Mouse (Mus musculus) gastrocnemius, postnatal 10 days (tissue): ENCODE data around the gene Mki67. TPM values are rescaled to one million over a fixed set of nuclear protein-coding genes. Genes with fewer than 3 reads are reported as not detected.
A peak's percentile ranks its signal among the peaks of the same experiment; 100 is the strongest.

Source experiments
- DNase-seq: peaks from one replicate; pipeline ENCODE4 v3.0.0; 2021; ENCODE audit warnings: mixed read lengths
- long read RNA-seq, 2 experiments: library from polyadenylated mRNA; stranded (forward); transcript quantifications; one replicate each; pipeline ENCODE4 v2.0.0; 2021
- total RNA-seq, 2 experiments: library from RNA; stranded (reverse); gene quantifications; 2 replicates each; pipeline ENCODE4 v1.2.3; 2021

The Mki67 gene
- total RNA-seq: 10 to 100 TPM; 28.0 to 37.0 TPM
- long read RNA-seq, experiment 1, partial matches to known transcripts: 6 of 6 reads
- long read RNA-seq, experiment 1, other reads (novel, unspliced or antisense): 0 of 6 reads
- long read RNA-seq, experiment 2, partial matches to known transcripts: 7 of 7 reads
- long read RNA-seq, experiment 2, other reads (novel, unspliced or antisense): 0 of 7 reads

DNA sequence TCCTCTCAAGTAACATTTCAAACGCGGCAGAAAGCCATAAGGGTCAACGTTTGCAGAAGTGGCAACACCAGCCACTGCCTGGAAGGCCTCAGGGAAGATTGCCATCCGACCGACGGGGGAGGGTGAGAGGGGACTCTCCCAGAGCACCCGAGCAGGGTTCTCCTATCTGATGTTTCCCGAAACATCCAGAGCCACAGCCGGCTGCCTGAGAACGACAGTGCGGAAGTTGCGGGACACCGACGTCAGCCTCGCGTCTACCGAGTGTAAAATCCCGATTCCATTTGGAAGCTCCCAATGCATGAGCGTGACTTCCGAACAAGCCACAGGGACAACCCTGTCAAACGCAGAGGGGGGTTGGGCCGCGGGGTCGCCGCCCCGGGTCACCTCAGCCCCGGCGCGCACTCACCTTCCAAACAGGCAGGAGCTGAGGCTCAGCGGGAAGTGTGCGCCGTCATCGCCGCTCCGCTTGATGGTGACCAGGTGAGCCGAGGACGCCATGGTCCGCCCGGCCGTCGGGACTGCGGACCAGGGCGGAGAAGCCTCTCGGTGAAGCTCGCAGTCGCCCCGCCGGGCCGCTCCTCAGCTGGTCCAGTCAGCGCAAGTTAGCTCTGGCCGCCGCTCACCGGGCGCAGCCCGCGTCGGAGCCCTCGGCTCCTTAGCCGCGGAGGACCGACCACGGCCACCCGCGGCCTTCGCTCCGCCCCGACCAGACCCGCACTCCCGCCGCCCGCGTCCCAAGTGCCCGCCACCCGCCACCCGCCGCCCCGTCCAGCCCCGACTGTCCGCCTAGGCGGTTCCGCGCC, at the start of gene Mki67:
TSS of gene Mki67 (minus strand) at position 720 of the 803 bp plus-strand sequence.
- DNase-seq: peak; percentile 24

DNA sequence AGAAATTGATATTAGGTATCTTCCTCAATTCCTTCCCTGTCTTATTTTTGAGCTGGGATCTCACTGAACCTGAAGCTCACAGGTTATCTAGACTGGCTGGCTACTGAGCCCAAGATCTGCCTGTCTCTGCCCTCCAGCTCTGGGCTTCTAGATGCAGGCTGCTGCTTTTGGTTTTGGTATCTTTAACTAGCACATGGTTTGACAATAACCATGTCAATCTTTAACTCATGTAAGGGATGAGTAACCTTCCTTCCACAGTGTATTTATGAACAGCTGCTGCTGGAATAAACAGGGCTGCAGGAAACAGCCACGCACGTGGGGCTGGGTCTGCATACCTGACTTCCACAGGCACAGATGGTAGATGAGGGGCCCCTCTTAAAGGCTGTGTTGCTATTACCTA, 47.1 kb upstream of the Mki67 start:
- DNase-seq: no peak

DNA sequence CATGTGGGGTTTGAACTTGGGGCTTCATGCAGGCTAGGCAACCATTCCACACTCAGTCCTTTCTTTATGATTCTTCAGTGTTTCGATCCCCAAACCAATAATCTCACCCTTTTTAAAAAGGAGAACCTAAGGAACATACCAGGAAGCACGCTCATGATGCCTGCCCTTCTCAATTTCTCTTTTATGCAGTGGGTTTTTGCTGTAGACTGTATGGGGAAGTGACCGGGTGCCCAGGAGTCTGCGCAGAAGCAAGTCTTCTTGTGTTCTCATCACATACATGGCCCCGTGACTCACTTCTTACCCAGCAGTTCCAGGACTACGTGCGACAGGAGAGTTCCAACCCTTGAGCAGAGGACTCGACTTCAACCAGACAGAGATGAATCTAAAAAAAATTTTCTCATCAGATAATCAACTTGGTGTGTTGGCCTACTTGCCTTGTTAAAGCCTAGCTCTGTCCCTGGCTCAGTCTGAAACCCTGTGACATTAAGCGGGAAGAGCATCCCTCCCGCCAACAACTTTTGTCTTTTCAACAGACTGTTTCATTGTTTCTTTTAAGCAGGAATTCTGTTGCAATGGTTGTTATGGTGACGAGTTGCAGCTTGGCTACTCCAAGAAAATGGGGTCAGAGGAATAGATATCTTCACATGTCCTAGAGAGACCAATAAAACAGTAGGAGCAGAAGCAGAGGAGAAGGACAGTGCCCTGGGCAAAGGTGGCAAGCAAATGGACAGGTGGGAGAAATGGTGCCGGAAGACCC, 42.8 kb upstream of the Mki67 start:
- no peak for DNase-seq

DNA sequence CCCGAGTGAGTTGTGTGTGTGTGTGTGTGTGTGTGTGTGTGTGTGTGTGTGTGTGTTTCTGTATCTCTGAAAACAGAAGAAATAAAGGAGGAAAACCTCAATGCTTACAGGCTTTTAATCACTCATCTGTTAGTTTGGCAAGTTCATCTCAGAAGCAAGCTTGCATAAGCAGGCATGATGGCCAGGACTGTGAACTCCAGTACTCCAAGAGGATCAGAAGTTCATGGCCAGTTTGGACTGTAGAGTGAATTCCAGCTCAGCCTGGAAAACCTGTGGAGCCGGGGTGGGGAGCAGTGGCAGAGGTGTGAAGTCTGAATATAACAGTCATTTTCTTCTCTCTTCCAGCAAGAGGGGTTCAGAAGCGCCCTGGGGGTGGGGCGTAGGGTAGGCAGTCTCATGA, 42.0 kb upstream of the Mki67 start:
- DNase-seq: no peak

DNA sequence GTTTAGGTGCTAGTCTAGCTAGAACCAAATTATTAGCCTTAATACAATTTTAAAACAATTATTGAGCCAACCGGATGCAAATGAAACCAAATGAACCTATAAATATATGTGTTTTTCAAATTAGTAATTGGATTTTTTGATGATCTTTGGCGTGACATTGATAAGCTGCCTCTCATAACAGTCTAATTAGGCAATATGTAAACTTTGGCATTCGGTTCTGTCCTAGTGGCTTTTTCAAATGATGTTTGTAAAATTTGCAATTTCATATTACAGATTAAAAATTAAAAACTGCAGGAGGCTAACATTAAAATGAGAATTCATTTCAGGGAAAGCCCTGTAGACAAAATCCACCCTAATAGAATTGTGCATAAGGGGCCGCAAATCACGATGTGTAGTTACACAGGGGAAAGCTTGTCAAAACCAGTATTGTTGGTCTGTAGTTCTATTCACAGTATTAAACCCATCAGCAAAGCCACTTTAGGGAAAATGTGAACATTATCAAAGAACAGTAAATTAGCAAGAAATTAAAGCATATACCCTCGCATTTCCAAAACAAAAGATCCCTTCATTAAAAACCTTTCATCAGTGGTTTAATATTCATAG, 40.9 kb upstream of the Mki67 start:
- DNase-seq: no peak

DNA sequence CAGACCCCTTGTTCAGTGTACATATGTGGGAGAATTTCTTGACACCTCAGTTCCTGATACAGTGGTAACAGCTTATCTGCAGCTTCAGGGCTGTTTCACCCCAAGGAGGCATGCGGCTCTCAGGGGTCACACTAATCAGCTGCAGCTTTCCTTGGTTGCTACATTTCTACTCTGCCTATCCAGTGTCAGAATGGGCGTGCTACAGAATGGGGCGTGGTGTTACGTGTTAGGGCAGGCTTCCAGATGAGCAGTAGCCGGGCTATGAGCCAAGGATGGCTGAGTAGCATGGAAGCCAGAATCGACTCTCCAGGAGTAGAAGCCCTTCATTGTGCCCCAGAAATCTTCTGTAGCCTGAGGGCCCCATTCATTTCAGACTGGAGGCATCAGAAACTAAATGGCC, 32.8 kb upstream of the Mki67 start:
- DNase-seq: peak; percentile 53

DNA sequence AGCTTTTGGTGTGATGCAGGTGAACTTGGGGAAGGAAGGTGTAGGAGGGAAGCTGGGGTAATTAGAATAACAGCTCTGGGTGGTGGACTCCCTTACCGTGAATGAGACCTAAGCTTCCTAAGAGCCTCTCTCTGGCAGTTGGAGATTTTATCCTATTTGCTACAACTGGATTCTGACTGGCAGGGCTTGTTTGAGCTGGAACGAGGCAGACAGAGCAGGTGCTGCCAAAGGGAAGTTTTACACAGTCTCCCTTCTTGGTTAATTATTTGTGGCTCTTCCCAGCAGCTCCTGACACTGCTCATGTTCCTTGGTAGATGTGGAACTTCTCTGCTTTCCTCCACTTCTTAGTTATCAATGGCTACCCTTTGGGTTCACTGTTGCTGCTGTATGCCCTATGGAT, 30.9 kb upstream of the Mki67 start:
- no peak for DNase-seq

DNA sequence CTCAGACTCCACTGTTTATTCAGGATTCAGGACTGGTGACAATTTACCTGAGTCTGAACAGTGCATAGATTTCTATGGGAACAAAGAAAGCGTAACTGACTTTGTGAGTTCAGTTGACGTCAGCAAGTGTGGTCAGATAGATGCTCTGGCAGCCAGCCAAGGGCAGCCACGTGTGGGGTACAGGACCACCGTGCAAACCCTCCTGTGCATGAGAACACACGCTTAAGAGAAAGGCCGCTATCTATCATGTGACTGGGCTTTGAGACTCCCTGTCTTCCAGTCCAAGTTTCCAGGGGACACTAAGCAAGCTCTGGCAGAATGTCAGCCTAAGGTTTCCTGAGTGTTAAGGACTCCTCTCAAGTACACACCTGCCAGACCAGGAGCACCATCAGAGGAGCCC, 30.4 kb upstream of the Mki67 start:
- DNase-seq: no peak

DNA sequence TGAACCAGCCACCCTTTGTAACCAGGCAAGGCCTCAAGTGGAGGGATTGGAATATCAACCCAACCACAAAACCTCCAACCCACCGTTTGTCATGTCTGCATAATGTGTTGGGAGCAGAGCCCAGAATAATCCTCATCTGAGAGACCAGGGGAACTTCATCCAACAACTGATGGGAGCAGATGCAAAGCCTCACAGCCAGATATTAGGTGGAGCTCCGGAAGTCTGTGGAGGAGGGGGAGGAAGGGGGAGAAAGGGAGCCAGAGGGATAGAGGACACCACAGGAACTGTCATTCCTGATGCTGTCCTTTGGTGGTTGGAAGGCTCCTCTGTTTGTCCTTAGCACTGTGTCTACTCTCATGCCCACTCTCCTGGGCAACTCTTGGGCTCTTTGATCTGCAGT, 28.9 kb upstream of the Mki67 start:
- DNase-seq: peak; percentile 19

DNA sequence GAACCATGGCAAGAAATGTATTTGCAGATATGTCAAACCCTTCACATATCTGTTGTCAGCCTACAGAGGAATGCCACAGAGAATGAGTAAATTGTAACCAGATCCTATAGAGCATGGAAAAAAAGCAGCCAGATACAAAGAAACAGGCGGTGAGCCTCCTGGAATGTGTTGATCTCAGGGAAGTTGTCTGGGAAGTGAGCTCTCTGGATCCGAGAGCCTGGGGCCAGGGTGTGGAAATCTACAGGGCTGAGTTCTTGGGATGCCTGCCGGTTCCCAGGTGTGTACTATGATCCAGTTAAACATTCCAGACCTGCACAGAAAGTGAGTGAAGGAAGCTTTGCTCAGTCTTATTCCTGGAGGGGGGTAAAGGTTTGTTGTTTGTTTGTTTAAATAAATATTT, 24.3 kb upstream of the Mki67 start:
- DNase-seq: no peak

DNA sequence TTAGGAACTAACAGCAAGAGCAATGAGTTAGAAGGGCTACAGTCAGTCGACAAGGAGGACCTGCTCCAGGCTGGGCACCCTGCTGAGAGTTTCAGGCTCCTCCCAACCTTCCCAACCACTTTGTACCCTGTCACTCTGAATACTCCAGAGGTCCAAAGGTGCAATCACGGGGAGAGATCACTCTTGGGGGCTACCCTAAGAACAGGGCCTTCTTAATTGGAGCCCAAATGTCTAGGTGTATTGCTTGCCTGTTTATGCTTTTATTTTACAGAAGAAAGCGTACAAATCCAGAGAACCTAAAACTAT, 20.4 kb upstream of the Mki67 start:
- DNase-seq: no peak

DNA sequence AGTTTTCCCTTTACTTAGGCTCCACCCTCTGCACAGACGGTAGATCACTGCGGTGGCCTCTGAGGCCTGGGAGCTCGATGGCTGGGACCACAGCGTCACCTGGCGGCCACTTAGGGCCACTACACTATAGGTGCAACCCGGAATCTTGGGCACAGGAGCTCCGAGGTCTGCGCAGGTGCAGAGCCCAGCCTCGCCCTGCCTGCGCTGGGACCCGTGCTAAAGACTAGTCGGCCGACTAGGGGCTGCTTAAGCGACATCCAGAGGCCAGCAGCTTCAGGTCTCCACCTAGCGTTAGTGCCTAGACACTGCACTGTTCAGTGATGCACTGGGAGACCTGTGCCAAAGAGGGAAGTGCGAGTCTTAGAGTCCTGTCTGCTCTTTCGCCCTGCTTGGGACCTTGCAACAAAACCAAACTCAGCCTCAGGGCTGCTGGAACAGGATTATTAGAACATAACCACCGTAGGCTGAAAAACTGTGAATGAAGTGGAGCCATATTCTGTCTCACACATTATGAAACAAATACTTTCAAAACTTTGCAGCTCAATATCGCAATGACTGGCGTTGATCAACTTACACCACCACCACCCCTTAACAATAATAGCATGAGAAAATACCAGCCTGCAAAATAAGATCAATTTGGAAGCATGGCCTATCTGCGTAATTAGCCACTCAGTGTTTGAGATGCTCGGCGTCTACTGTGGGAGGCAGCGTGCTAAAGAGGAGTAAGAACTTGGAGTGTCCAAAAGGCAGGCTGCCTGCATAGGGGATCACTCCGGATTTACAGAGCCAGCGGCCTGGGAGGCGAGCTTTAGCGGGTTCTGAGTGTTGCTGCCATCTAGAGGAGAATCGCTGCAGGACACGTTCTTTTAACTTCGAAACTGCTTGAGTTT, 19.8 kb upstream of the Mki67 start:
- DNase-seq: peak; percentile 79

DNA sequence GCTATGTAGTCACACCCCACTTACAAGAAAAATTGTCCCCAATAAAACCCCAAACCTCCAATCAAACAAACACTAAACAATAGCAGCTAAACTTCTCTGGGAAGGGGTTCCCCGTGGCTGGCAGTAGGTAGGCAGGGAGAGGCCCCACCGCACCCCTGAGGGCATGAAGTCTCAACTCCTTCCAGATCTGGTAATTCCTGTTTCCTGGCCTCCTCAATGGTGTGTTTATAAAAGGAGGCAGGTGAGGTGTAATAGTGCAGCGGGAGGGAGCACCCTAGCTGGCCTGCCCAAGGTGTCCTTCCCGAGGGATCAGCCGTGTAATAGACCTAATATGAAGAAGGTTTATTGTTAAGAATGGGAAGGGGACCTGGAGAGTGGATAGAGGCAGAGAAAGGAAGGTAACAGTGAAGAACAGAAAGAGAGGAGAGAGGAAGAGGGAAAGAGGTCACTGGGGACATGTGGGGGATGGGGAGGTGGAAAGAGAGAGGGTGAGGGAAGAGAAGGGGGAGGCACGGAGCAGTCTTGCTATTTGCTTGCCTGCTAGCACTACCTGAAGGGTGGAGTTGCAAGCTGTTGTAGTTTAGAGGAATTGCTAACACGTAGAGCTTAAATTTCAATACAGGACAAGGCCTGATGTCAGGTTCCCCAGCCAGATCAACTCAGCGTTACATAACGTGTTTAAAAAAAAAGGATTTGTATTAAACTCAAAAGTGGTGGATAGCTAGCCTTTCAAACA, 18.9 kb upstream of the Mki67 start:
- DNase-seq: no peak

DNA sequence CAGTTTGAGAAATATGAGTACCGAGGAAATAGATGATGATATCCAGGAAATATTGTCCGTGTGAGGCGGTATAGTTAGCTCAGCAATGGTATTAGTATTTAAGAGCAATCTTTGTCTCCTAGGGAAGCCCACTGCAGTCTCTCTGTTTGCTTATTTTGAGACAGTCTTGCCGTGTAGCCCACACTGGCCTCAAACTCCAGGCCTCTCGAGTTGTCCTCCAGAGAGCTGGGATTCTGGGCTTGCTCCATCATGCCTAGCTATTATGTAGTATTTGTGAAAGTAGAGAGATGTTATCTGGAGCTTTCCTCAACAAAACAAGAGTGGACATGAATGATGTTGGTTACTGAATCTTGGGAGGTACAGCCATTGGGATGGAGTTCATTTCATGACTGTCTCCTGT, 18.2 kb upstream of the Mki67 start:
- no peak for DNase-seq

DNA sequence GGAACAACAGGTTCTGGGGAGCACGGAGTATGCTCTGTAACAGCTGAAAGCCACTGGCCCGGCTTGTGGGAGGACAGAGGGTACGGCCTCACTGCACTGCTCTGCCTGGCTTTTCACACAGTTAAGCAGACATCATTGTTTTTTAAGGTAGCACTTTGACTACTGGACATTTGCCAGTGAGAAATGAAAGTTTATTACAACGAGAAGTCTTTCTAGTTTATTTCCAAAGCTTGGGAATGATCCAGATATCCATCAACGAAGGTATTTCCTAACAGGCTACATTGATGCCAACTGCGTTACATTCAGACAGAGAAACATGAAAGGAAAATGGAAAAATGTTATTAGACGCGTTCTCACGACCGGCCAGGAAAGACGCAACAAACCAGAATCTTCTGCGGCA, 11.9 kb upstream of the Mki67 start:
- no peak for DNase-seq

DNA sequence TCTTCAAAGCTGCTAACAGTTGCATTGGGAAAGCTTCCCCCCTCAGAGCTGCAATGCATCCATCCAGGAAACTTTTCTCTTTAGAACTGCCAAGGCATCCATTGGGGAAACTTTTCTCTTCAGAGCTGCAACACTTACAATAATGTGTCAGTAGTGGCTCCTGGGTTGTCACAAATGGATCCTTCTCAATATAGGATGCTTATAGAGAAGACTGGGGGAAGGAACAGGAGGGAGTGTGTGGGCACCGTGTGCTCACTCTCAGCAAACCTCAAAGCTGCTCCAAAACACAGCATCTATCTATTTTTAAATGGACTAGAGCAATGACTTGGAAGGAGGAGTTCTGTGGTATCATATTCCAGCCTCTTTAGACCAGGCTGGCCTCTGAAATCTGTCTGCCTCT, 10.5 kb upstream of the Mki67 start:
- no peak for DNase-seq

DNA sequence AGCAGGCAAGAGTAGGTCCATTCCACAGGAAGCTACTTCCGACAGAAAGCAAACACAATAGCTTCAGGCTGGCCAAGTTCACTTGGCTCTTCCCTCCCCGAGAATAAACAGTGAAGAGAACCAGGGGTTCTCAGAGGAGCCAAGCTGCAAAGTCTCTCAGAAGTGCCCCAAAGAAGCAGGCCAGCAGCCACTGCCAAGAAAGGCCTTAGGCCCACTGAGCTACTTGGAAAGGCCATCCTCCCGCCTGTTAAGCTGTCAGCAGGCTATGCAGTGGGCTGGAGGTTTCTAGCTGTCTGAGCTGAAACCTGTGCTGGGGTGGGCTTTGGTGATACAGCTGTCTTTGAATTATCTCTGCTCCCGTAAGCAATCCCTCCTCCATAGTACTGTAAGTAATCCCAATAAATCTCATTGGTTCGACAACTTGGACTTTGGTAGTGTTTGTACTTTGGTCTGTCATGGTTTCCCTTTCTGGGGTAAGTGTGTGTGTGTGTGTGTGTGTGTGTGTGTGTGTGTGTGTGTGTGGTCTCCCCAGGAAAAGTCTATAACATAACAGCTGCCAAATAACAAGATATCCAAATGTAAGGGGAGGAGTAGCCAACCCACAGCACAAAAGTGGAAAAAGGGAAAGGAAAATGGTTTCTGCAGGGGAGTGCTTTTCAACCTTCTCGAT, 7.6 kb upstream of the Mki67 start:
- DNase-seq: no peak

DNA sequence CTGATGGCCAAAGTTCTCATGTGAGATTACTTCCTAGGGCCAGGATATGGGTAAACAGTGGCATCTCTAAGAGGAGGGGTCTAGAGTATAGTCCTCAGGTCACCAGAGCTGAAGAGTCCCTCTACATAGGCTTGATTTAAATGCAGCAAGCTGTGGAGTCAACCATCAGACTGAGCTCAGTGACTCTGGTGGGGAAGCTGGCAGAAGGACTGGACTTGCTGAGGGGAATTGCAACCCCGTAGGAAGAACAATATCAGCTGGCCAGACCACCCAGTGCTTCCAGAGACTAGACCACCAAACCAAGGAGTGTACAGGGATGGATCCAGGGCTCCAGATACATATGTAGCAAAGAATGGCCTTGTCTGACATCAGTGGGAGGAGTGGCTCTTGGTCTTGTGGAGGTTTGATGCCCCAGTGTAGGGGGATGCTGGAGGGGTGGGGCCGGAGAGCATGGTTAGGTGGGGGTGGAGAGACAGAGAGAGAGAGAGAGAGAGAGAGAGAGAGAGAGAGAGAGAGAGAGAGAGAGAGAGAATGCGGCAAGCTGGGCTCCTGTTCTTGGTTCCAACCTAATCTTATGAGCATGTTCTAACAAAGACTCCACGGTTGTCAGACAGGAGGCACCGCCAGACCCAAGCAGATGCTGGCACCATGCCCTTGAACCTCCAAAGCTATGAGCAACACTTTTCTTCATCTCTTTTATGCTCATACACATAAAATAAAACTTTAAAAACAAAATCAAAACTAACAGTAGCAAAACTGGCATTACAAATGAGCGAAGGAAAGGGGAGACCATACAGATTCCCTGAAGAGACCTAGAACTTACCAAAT, 6.1 kb upstream of the Mki67 start:
- peak; percentile 28 for DNase-seq

DNA sequence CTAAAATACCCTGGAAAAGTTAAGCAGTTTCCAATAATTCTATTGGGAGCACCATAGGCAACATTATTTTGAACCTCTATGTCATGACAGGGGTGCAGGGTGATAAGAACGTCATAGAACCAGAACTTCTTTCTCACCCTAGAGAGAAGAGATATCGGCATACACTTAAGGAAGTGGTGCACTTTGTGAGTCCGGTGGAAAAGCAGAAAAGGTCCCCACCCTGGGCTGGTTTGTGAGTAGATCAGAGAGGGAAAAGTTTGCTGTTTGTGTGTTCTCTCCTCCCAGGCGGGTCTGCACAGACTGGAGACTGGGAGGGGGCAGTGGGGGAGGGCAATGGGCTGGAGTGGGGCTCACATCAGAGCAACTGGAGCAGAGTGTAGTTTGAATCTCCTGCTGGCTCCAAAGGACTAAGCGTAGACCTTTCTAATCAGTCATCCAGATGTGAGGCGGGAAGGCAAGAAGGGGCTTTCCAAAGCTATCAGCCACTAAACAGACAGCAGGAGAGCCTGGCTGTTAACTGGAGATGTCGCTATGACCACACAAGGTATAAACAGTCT, 5.4 kb upstream of the Mki67 start:
- DNase-seq: no peak
